Mouse (Mus musculus): ENCODE results near the gene Epc2.

The Epc2 gene

GRCm38 (mm10) chr2:49570778-49571101 lies 119.5 kb downstream of the Epc2 start:
- DNase-seq (ENCODE audit: low spot score): no peak

- DNase-seq (ENCODE audit: low spot score): no peak
Observed at GRCm38 (mm10) chr2:49571159-49571920, 120.1 kb downstream of the Epc2 start.

- no peak for DNase-seq (ENCODE audit: low spot score)
Observed at GRCm38 (mm10) chr2:49572111-49572642, 120.9 kb downstream of the Epc2 start.

- no peak for DNase-seq (ENCODE audit: low spot score)
Observed at GRCm38 (mm10) chr2:49572684-49573083, 121.4 kb downstream of the Epc2 start.

- DNase-seq (ENCODE audit: low spot score): no peak
Observed at GRCm38 (mm10) chr2:49573282-49573681, 122.0 kb downstream of the Epc2 start.

GRCm38 (mm10) chr2:49580585-49580984 lies 129.3 kb downstream of the Epc2 start:
- no peak for DNase-seq (ENCODE audit: low spot score)

- DNase-seq (ENCODE audit: low spot score): no peak
Observed at GRCm38 (mm10) chr2:49582546-49582945, 131.3 kb downstream of the Epc2 start.

GRCm38 (mm10) chr2:49583311-49583710 lies 132.0 kb downstream of the Epc2 start:
- no peak for DNase-seq (ENCODE audit: low spot score)

GRCm38 (mm10) chr2:49590450-49590849 lies 139.2 kb downstream of the Epc2 start:
- DNase-seq (ENCODE audit: low spot score): no peak

GRCm38 (mm10) chr2:49592926-49593325 lies 141.6 kb downstream of the Epc2 start:
- DNase-seq (ENCODE audit: low spot score): no peak

- no peak for DNase-seq (ENCODE audit: low spot score)
Observed at GRCm38 (mm10) chr2:49594886-49595285, 143.6 kb downstream of the Epc2 start.

- DNase-seq (ENCODE audit: low spot score): no peak
Observed at GRCm38 (mm10) chr2:49596318-49596717, 145.0 kb downstream of the Epc2 start.

- no peak for DNase-seq (ENCODE audit: low spot score)
Observed at GRCm38 (mm10) chr2:49600021-49600681, 148.9 kb downstream of the Epc2 start.
